ENCODE assay signal across 12 mouse cellular contexts in genomic region chr16:65715631-65716030, GRCm38 (mm10).
DNase-seq lines count a peak whose midpoint lies in the region; ATAC-seq and TF ChIP-seq lines count a peak whose summit lies in the region.
"Had no signal": no experiment of that assay in that cellular context is flagged by ENCODE, and none has a peak within 500 bp of the region (broad histone marks: within the 10 kb centered on the region; RNA-seq: fewer than 3 reads in every experiment).

No protein-coding gene starts in this region.

- TF ChIP-seq POLR2A in cortical plate, adult 2 months (IDR thresholded peaks at IDR 0.05; ENCODE audit: extremely low read depth, insufficient read depth, low read length): no peak

- H3K4me1 ChIP-seq in liver, postnatal 0 days (ENCODE audit: insufficient read depth): no peaks in the 10 kb centered on the region
- no peaks in the 10 kb centered on the region for H3K4me1 ChIP-seq in liver, embryonic 12.5 days
- H3K4me1 ChIP-seq in cortical plate, adult 2 months (ENCODE audit: control insufficient read depth, insufficient read depth, low read length): no peaks in the 10 kb centered on the region

- no peak overlapping the region for H3K4me2 ChIP-seq in liver, postnatal 0 days (ENCODE audit: low read depth, low read length)
- no peak overlapping the region for H3K4me2 ChIP-seq in liver, embryonic 12.5 days

- DNase-seq in frontal cortex, postnatal 14 days (ENCODE audit: low spot score in 2 of 2): no peak
- DNase-seq in liver, postnatal 0 days: no peak
- peak; percentile 6 for DNase-seq in ES-CJ7 (ENCODE audit: low read depth, low spot score)
- no peak for DNase-seq in adrenal gland, postnatal 14 days
- no peak for DNase-seq in frontal cortex, postnatal 10 days (ENCODE audit: low spot score in 2 of 2)
- DNase-seq: adrenal gland, adult 2 months; cerebellum, adult 18-20 months; lung, postnatal 4 days; right cerebral cortex, postnatal 25 days had no signal

- no peak for TF ChIP-seq EP300 in liver, postnatal 0 days (IDR thresholded peaks at IDR 0.05; ENCODE audit: low read depth)

- H3K27me3 ChIP-seq in liver, postnatal 0 days (ENCODE audit: insufficient read depth, low read length): no peaks in the 10 kb centered on the region
- no peaks in the 10 kb centered on the region for H3K27me3 ChIP-seq in liver, embryonic 12.5 days (replicated peaks)

- peak; percentile 46 for TF ChIP-seq CTCF in liver, postnatal 0 days (IDR thresholded peaks at IDR 0.05; ENCODE audit: low read depth)
- TF ChIP-seq CTCF in cortical plate, adult 2 months (IDR thresholded peaks at IDR 0.05; ENCODE audit: extremely low read depth, insufficient read depth, low read length): 0 out of 2 replicates have a peak, but pooled peaks have one; percentile 17

- ATAC-seq in frontal cortex, adult (ENCODE audit: low TSS enrichment): peak; percentile 86
- ATAC-seq in liver, postnatal 0 days: no peak
- no peak for ATAC-seq in liver, embryonic 12.5 days

- no peak overlapping the region for H3K4me3 ChIP-seq in liver, postnatal 0 days (ENCODE audit: low read depth, low read length)
- no peak overlapping the region for H3K4me3 ChIP-seq in liver, embryonic 12.5 days
- no peak overlapping the region for H3K4me3 ChIP-seq in cortical plate, adult 2 months (ENCODE audit: insufficient read depth, low read length)

- no peaks in the 10 kb centered on the region for H3K36me3 ChIP-seq in liver, postnatal 0 days (replicated peaks; ENCODE audit: insufficient read depth, low read length)
- H3K36me3 ChIP-seq in liver, embryonic 12.5 days: no peaks in the 10 kb centered on the region

- H3K9me3 ChIP-seq in liver, postnatal 0 days (ENCODE audit: low read length): no peaks in the 10 kb centered on the region
- no peaks in the 10 kb centered on the region for H3K9me3 ChIP-seq in liver, embryonic 12.5 days (replicated peaks)

- H3K27ac ChIP-seq in liver, postnatal 0 days (ENCODE audit: low read depth): no peak overlapping the region
- H3K27ac ChIP-seq in liver, embryonic 12.5 days: no peak overlapping the region
- H3K27ac ChIP-seq in cortical plate, adult 2 months (ENCODE audit: insufficient read depth, low read length): no peak overlapping the region

- H3K9ac ChIP-seq in liver, postnatal 0 days (replicated peaks): no peak overlapping the region
- no peak overlapping the region for H3K9ac ChIP-seq in liver, embryonic 12.5 days
